Mouse (Mus musculus) heart, adult 2 months (tissue): ENCODE data around the gene Caln1.

Experiments used
- CTCF ChIP-seq: fragments of 200-600 bp; IDR thresholded peaks from 2 replicates; pipeline ENCODE4 v1.8.1; 2022; ENCODE audit warnings: antibody characterized with exemption, mild to moderate bottlenecking, moderate library complexity
- EP300 ChIP-seq: fragments of 200-500 bp; IDR thresholded peaks from 2 replicates; pipeline ENCODE4 v1.6.1; 2011; ENCODE audit warnings: low read depth, low read length, control low read depth; ENCODE audit not compliant: insufficient read depth
- POLR2A ChIP-seq: fragments of 200-500 bp; IDR thresholded peaks from 2 replicates; pipeline ENCODE4 v1.6.1; 2011; ENCODE audit warnings: mild to moderate bottlenecking, low read depth, low read length, control low read depth; ENCODE audit not compliant: insufficient read depth

- TF ChIP-seq POLR2A (no peak), CTCF (no peak), EP300 (no peak)
Measured at GRCm38 (mm10) chr5:130792755-130793452, 423.6 kb downstream of the Caln1 start.
